Mouse (Mus musculus) heart, postnatal 0 days (tissue): ENCODE measurements around the gene Nmrk1. TPM values are rescaled to one million over a fixed set of nuclear protein-coding genes. Genes with fewer than 3 reads are reported as not detected.

Experiments used
- ATAC-seq: fragments of 200-750 bp; cut with Nextera tagmentation; 2 replicates; pipeline ENCODE4 v1.8.0; 2017; ENCODE audit warnings: low read depth, moderate number of reproducible peaks, moderate library complexity; ENCODE audit not compliant: insufficient read depth
- DNase-seq: peaks from one replicate; pipeline ENCODE4 v3.0.0-alpha.2; 2016; ENCODE audit warnings: low spot score
- H3K27ac ChIP-seq: fragments of 300-500 bp; sonication (generic); 2 replicates; pipeline ENCODE4 v1.5.1; 2014; ENCODE audit warnings: low read depth, mild to moderate bottlenecking
- H3K27me3 ChIP-seq: fragments of 300-500 bp; sonication (generic); 2 replicates; pipeline ENCODE4 v1.6.1; 2014; ENCODE audit warnings: low read length, mixed read lengths; ENCODE audit not compliant: control insufficient read depth, insufficient read depth
- H3K36me3 ChIP-seq: fragments of 300-500 bp; sonication (generic); replicated peaks from 2 replicates; pipeline ENCODE4 v1.6.1; 2014; ENCODE audit warnings: low read length, mixed read lengths; ENCODE audit not compliant: control insufficient read depth, insufficient read depth
- H3K4me1 ChIP-seq: fragments of 300-500 bp; sonication (generic); 2 replicates; pipeline ENCODE4 v1.6.1; 2014; ENCODE audit warnings: antibody characterized with exemption; ENCODE audit not compliant: control insufficient read depth, insufficient read depth
- H3K4me2 ChIP-seq: fragments of 300-500 bp; sonication (generic); 2 replicates; pipeline ENCODE4 v1.6.1; 2014; ENCODE audit warnings: low read depth, mild to moderate bottlenecking, low read length, moderate library complexity
- H3K4me3 ChIP-seq: fragments of 300-500 bp; sonication (generic); 2 replicates; pipeline ENCODE4 v1.5.1; 2014; ENCODE audit warnings: low read depth, low read length
- H3K9ac ChIP-seq: fragments of 300-500 bp; sonication (generic); replicated peaks from 2 replicates; pipeline ENCODE4 v1.6.1; 2014; ENCODE audit warnings: low read depth, low read length, mixed read lengths
- H3K9me3 ChIP-seq: fragments of 300-500 bp; sonication (generic); replicated peaks from 2 replicates; pipeline ENCODE4 v1.6.1; 2016; ENCODE audit warnings: low read length; ENCODE audit not compliant: control insufficient read depth
- CTCF ChIP-seq: IDR thresholded peaks from 2 replicates; pipeline ENCODE4 v1.5.1; 2016; ENCODE audit warnings: antibody characterized with exemption, control low read depth, low read depth
- EP300 ChIP-seq: IDR thresholded peaks from 2 replicates; pipeline ENCODE4 v1.6.1; 2016; ENCODE audit warnings: antibody characterized with exemption, low read depth
- WGBS: fragments of 180-500 bp; shearing (Covaris S2); extraction: QIAGEN DNeasy Blood & Tissue Kit; methylation state at CpG from one replicate; pipeline ENCODE4 v1.1.7; 2014; 5-methylcytosine and 5-hydroxymethylcytosine counted together
- polyA plus RNA-seq: library from polyadenylated mRNA; unstranded; fragments of >200 nt; fragmentation: Nextera tagmentation; extraction: Ambion mirVana; gene quantifications from 2 replicates; pipeline ENCODE4 v1.2.1, GENCODE M21; 2015
- total RNA-seq: library from RNA; depleted of rRNA; stranded (reverse); fragments of >200 nt; gene quantifications from 2 replicates; pipeline ENCODE4 v1.2.3, GENCODE M21; 2014; ENCODE audit warnings: low replicate concordance

The Nmrk1 gene
- total and polyA plus RNA-seq, 2 experiments from 2014 or later, result 6.7 to 13.8 TPM

- DNase-seq, result no peak
- H3K4me3 ChIP-seq, result peak overlapping the region; percentile 93; the same call in 1 of the 2 replicates
- H3K9ac ChIP-seq, result no peak overlapping the region
- peaks cover 19% of the 10 kb centered on the region for H3K4me1 ChIP-seq
- H3K27me3 ChIP-seq, result no peaks in the 10 kb centered on the region
- H3K4me2 ChIP-seq, result peak overlapping the region; percentile 87
- no peak for ATAC-seq
- H3K9me3 ChIP-seq, result no peaks in the 10 kb centered on the region
- H3K27ac ChIP-seq, result no peak overlapping the region
- no peak for TF ChIP-seq CTCF
- TF ChIP-seq EP300, result no peak
- no peaks in the 10 kb centered on the region for H3K36me3 ChIP-seq
- whole genome bisulfite sequencing, result 43% methylated on average over 3 of the region's 3 CpGs
Observed at GRCm38 (mm10) chr19:18672498-18672897, 40.7 kb downstream of the Nmrk1 start.

GRCm38 (mm10) chr19:18673116-18673515 lies 41.4 kb downstream of the Nmrk1 start:
- no peak for ATAC-seq
- peak overlapping the region; percentile 87; the same call in 1 of the 2 replicates for H3K4me2 ChIP-seq
- no peak overlapping the region for H3K27ac ChIP-seq
- TF ChIP-seq CTCF, result no peak
- no peak for TF ChIP-seq EP300
- H3K4me1 ChIP-seq, result peaks cover 19% of the 10 kb centered on the region
- no peaks in the 10 kb centered on the region for H3K36me3 ChIP-seq
- 42% methylated on average over 4 of the region's 4 CpGs for WGBS
- H3K4me3 ChIP-seq, result no peak overlapping the region
- DNase-seq, result no peak
- no peaks in the 10 kb centered on the region for H3K27me3 ChIP-seq
- H3K9ac ChIP-seq, result no peak overlapping the region; the same call in 1 of the 2 replicates
- no peaks in the 10 kb centered on the region for H3K9me3 ChIP-seq

- Histone ChIP-seq H3K4me2 (no peak overlapping the region), H3K4me3 (no peak overlapping the region), H3K27ac (no peak overlapping the region), H3K4me1 (no peaks in the 10 kb centered on the region), H3K9me3 (no peaks in the 10 kb centered on the region), H3K9ac (no peak overlapping the region), H3K27me3 (no peaks in the 10 kb centered on the region), H3K36me3 (peaks cover 24% of the 10 kb centered on the region)
- WGBS, result 38% methylated on average over 4 of the region's 4 CpGs
- ATAC-seq (no peak), DNase-seq (no peak)
- no peak for TF ChIP-seq EP300
Observed at GRCm38 (mm10) chr19:18682142-18682541, 50.4 kb downstream of the Nmrk1 start.

GRCm38 (mm10) chr19:18687556-18687955 lies 55.8 kb downstream of the Nmrk1 start:
- Histone ChIP-seq H3K27ac (no peak overlapping the region), H3K4me2 (no peak overlapping the region), H3K36me3 (peaks cover 11% of the 10 kb centered on the region; the same call in 1 of the 2 replicates), H3K9me3 (no peaks in the 10 kb centered on the region), H3K9ac (no peak overlapping the region), H3K4me1 (no peaks in the 10 kb centered on the region), H3K4me3 (no peak overlapping the region), H3K27me3 (no peaks in the 10 kb centered on the region)
- ATAC-seq (peak; percentile 49; the same call in 1 of the 2 replicates), DNase-seq (peak; percentile 53)
- 70% methylated on average over 3 of the region's 3 CpGs for WGBS
- peak; percentile 74 for TF ChIP-seq CTCF
- no peak for TF ChIP-seq EP300

GRCm38 (mm10) chr19:18692176-18692575 lies 60.4 kb downstream of the Nmrk1 start:
- H3K4me3 ChIP-seq, result no peak overlapping the region
- no peak overlapping the region for H3K27ac ChIP-seq
- DNase-seq (no peak), ATAC-seq (no peak)
- TF ChIP-seq EP300, result no peak
- no peak for TF ChIP-seq CTCF
- H3K36me3 ChIP-seq, result peaks cover 25% of the 10 kb centered on the region; the same call in 1 of the 2 replicates
- no peaks in the 10 kb centered on the region for H3K27me3 ChIP-seq
- no peak overlapping the region for H3K9ac ChIP-seq
- 28% methylated on average over 3 of the region's 3 CpGs for WGBS
- no peaks in the 10 kb centered on the region for H3K4me1 ChIP-seq
- H3K4me2 ChIP-seq, result no peak overlapping the region
- no peaks in the 10 kb centered on the region for H3K9me3 ChIP-seq

GRCm38 (mm10) chr19:18692768-18693167 lies 61.0 kb downstream of the Nmrk1 start:
- Histone ChIP-seq H3K9ac (no peak overlapping the region), H3K4me2 (no peak overlapping the region), H3K4me1 (no peaks in the 10 kb centered on the region), H3K9me3 (no peaks in the 10 kb centered on the region), H3K36me3 (peaks cover 27% of the 10 kb centered on the region; the same call in 1 of the 2 replicates), H3K27ac (no peak overlapping the region), H3K4me3 (no peak overlapping the region), H3K27me3 (no peaks in the 10 kb centered on the region)
- ATAC-seq (no peak), DNase-seq (no peak)
- 84% methylated on average over 2 of the region's 2 CpGs for WGBS
- no peak for TF ChIP-seq CTCF
- TF ChIP-seq EP300, result no peak
